18 mouse cellular contexts compared by ENCODE assay signal in genomic region chr10:88511355-88511754, GRCm38 (mm10). TPM values are rescaled to one million over a fixed set of nuclear protein-coding genes. Genes with fewer than 3 reads are reported as not detected.
DNase-seq lines count a peak whose midpoint lies in the region; ATAC-seq and TF ChIP-seq lines count a peak whose summit lies in the region.
"Had no signal": no experiment of that assay in that cellular context is flagged by ENCODE, and none has a peak within 500 bp of the region (broad histone marks: within the 10 kb centered on the region; RNA-seq: fewer than 3 reads in every experiment).

No protein-coding gene starts in this region.

- intact Hi-C loops in heart, postnatal 25 days (cut with DNase I) = loop anchor here (5.0 kb wide), 1 partner anchor 216 kb away; no protein-coding TSS in a partner anchor

- H3K4me3 ChIP-seq in heart, embryonic 16.5 days (ENCODE audit: low read length) = no peak overlapping the region
- H3K4me3 ChIP-seq in liver, adult 2 months (ENCODE audit: insufficient read depth, low read depth, low read length) = no peak overlapping the region
- H3K4me3 ChIP-seq in liver, embryonic 12.5 days = no peak overlapping the region
- no peak overlapping the region for H3K4me3 ChIP-seq in hindbrain, embryonic 11.5 days (ENCODE audit: low read depth, low read length)
- H3K4me3 ChIP-seq: embryonic facial prominence, embryonic 10.5 days; hindbrain, embryonic 13.5 days; liver, embryonic 13.5 days had no signal

- H3K4me1 ChIP-seq in heart, embryonic 16.5 days (ENCODE audit: control insufficient read depth, insufficient read depth, low read length) = peaks cover 8% of the 10 kb centered on the region; the same call in 1 of the 2 replicates
- peaks cover 22% of the 10 kb centered on the region for H3K4me1 ChIP-seq in liver, adult 2 months (ENCODE audit: control insufficient read depth, insufficient read depth, low read length)
- H3K4me1 ChIP-seq in liver, embryonic 12.5 days = peaks cover 7% of the 10 kb centered on the region; the same call in 1 of the 2 replicates
- no peaks in the 10 kb centered on the region for H3K4me1 ChIP-seq in hindbrain, embryonic 11.5 days (replicated peaks; ENCODE audit: control insufficient read depth, insufficient read depth, low read length)
- H3K4me1 ChIP-seq: embryonic facial prominence, embryonic 10.5 days; hindbrain, embryonic 13.5 days had no signal

- WGBS in heart, embryonic 16.5 days = 90% methylated on average over 9 of the region's 9 CpGs
- WGBS in liver, adult 2 months = 59% methylated on average over 9 of the region's 9 CpGs
- 80% methylated on average over 9 of the region's 9 CpGs for WGBS in liver, embryonic 12.5 days (ENCODE audit: insufficient replicate concordance)
- WGBS in hindbrain, embryonic 11.5 days = 94% methylated on average over 9 of the region's 9 CpGs

- H3K27ac ChIP-seq in heart, embryonic 16.5 days (ENCODE audit: low read length) = peak overlapping the region; percentile 26; the same call in 1 of the 2 replicates
- H3K27ac ChIP-seq in liver, adult 2 months (replicated peaks; ENCODE audit: insufficient read depth, low read depth, low read length) = no peak overlapping the region
- H3K27ac ChIP-seq in liver, embryonic 12.5 days = no peak overlapping the region
- H3K27ac ChIP-seq in hindbrain, embryonic 11.5 days (ENCODE audit: low read depth, low read length) = no peak overlapping the region
- H3K27ac ChIP-seq: embryonic facial prominence, embryonic 10.5 days; hindbrain, embryonic 13.5 days; liver, embryonic 13.5 days had no signal

- no peaks in the 10 kb centered on the region for H3K36me3 ChIP-seq in heart, embryonic 16.5 days (ENCODE audit: control insufficient read depth, insufficient read depth)
- H3K36me3 ChIP-seq in liver, adult 2 months (ENCODE audit: control insufficient read depth, insufficient read depth, low read length) = no peaks in the 10 kb centered on the region
- H3K36me3 ChIP-seq in liver, embryonic 12.5 days = no peaks in the 10 kb centered on the region
- no peaks in the 10 kb centered on the region for H3K36me3 ChIP-seq in hindbrain, embryonic 11.5 days (ENCODE audit: control insufficient read depth, insufficient read depth, low read length)
- H3K36me3 ChIP-seq: embryonic facial prominence, embryonic 10.5 days; hindbrain, embryonic 13.5 days; liver, embryonic 13.5 days had no signal

- H3K27me3 ChIP-seq in heart, embryonic 16.5 days (ENCODE audit: control insufficient read depth, insufficient read depth, low read length) = no peaks in the 10 kb centered on the region
- no peaks in the 10 kb centered on the region for H3K27me3 ChIP-seq in liver, adult 2 months (ENCODE audit: control insufficient read depth, insufficient read depth, low read length)
- no peaks in the 10 kb centered on the region for H3K27me3 ChIP-seq in liver, embryonic 12.5 days (replicated peaks)
- H3K27me3 ChIP-seq in hindbrain, embryonic 11.5 days (ENCODE audit: control insufficient read depth, insufficient read depth, low read length) = no peaks in the 10 kb centered on the region
- H3K27me3 ChIP-seq: hindbrain, embryonic 13.5 days; liver, embryonic 13.5 days had no signal

- H3K4me2 ChIP-seq in heart, embryonic 16.5 days (ENCODE audit: low read depth, low read length) = no peak overlapping the region
- H3K4me2 ChIP-seq in liver, embryonic 12.5 days = no peak overlapping the region
- no peak overlapping the region for H3K4me2 ChIP-seq in hindbrain, embryonic 11.5 days (replicated peaks; ENCODE audit: low read depth, low read length)
- H3K4me2 ChIP-seq: hindbrain, embryonic 13.5 days; liver, embryonic 13.5 days; lung, embryonic 14.5 days had no signal

- H3K9ac ChIP-seq in heart, embryonic 16.5 days (ENCODE audit: low read length) = no peak overlapping the region
- H3K9ac ChIP-seq in liver, adult 2 months (ENCODE audit: low read depth, low read length) = no peak overlapping the region
- H3K9ac ChIP-seq in liver, embryonic 12.5 days = no peak overlapping the region
- no peak overlapping the region for H3K9ac ChIP-seq in hindbrain, embryonic 11.5 days (ENCODE audit: low read depth, low read length)
- H3K9ac ChIP-seq: hindbrain, embryonic 13.5 days; liver, embryonic 13.5 days; lung, embryonic 14.5 days had no signal

- no peak for TF ChIP-seq POLR2A in liver, adult 2 months (IDR thresholded peaks at IDR 0.05; ENCODE audit: extremely low read depth, insufficient read depth, low read length)

- TF ChIP-seq CTCF in liver, adult 2 months (IDR thresholded peaks at IDR 0.05; ENCODE audit: low read depth, low read length) = no peak

- DNase-seq in heart, postnatal 25 days (ENCODE audit: low spot score) = no peak
- DNase-seq in liver, adult 2 months (ENCODE audit: extremely low read depth, low read depth, low spot score) = peak; percentile 71
- DNase-seq in kidney, postnatal 25 days = peak; percentile 53 to 70
- DNase-seq in ovary, postnatal 36 days (ENCODE audit: low spot score) = no peak
- no peak for DNase-seq in hindbrain, embryonic 11.5 days (ENCODE audit: low spot score)
- DNase-seq: cerebellum, adult 8-10 months; liver, embryonic 13.5 days had no signal

- ATAC-seq in heart, embryonic 16.5 days (replicated peaks; ENCODE audit: extremely low read depth, insufficient read depth, low FRiP score) = no peak
- ATAC-seq in liver, embryonic 12.5 days = no peak
- ATAC-seq in hindbrain, embryonic 11.5 days (ENCODE audit: low FRiP score) = no peak
- ATAC-seq: inflammation-experienced regulatory T-cells, adult 6 months had no signal

- H3K79me2 ChIP-seq in liver, adult 2 months (ENCODE audit: control insufficient read depth, insufficient read depth, low read length) = no peaks in the 10 kb centered on the region

- no peaks in the 10 kb centered on the region for H3K9me3 ChIP-seq in heart, embryonic 16.5 days (replicated peaks; ENCODE audit: control insufficient read depth, low read length)
- no peaks in the 10 kb centered on the region for H3K9me3 ChIP-seq in liver, embryonic 12.5 days (replicated peaks)
- no peaks in the 10 kb centered on the region for H3K9me3 ChIP-seq in hindbrain, embryonic 11.5 days (ENCODE audit: control insufficient read depth, low read length)
- H3K9me3 ChIP-seq: embryonic facial prominence, embryonic 10.5 days; hindbrain, embryonic 13.5 days; liver, embryonic 13.5 days had no signal

RNA-seq across cellular contexts. Expression of gene Chpt1, which starts 7.5 kb away (rescaled TPM):
- polyA plus RNA-seq in heart, embryonic 16.5 days (2015; fragmentation: Nextera tagmentation; extraction: Ambion mirVana) = 20.0 and 28.2 TPM in 2 replicates
- total RNA-seq in heart, postnatal 25 days (2021) = 100 to 1,000 TPM; 304 to 315 TPM
- 118 and 137 TPM in 2 replicates for total RNA-seq in liver, adult 2 months (2014; rRNA removed)
- 59.0 and 120 TPM in 2 replicates for polyA plus RNA-seq in liver, adult 2 months (2012; rRNA removed)
- 7.0 and 8.2 TPM in 2 replicates for polyA plus RNA-seq in liver, embryonic 12.5 days (2016; fragmentation: Nextera tagmentation; extraction: Ambion mirVana)
- polyA plus RNA-seq in hindbrain, embryonic 11.5 days (2014; fragmentation: Nextera tagmentation; extraction: Ambion mirVana) = 14.1 and 19.1 TPM in 2 replicates

RNA-seq across cellular contexts. Expression of gene Sycp3, which starts 52.0 kb away (rescaled TPM):
- 0.22 TPM in 1 of 2 replicates, not detected in the other for polyA plus RNA-seq in heart, embryonic 16.5 days (2015; fragmentation: Nextera tagmentation; extraction: Ambion mirVana)
- total RNA-seq in heart, postnatal 25 days (2021) = not detected
- total RNA-seq in liver, adult 2 months (2014; rRNA removed) = not detected in 2 replicates
- polyA plus RNA-seq in liver, adult 2 months (2012; rRNA removed) = not detected in 2 replicates
- 0.16 TPM in 1 of 2 replicates, not detected in the other for polyA plus RNA-seq in liver, embryonic 12.5 days (2016; fragmentation: Nextera tagmentation; extraction: Ambion mirVana)
- polyA plus RNA-seq in hindbrain, embryonic 11.5 days (2014; fragmentation: Nextera tagmentation; extraction: Ambion mirVana) = not detected in 2 replicates
- total RNA-seq: gastrocnemius, adult 8-10 months; midbrain, postnatal 0 days; neutrophil, adult 5-6 weeks had no signal
- polyA plus RNA-seq: adrenal gland, adult 2 months; inflammation-experienced regulatory T-cells, adult 6 months; limb, embryonic 11.5 days; lung, embryonic 14.5 days had no signal

Comparison
In these comparisons a context has a peak if more than half of its experiments do, and no peak if none do; other contexts are left out.
1. DNase-seq: peak in liver, adult 2 months (single experiment) and kidney, postnatal 25 days (2 of 2); none in heart, postnatal 25 days (single experiment), ovary, postnatal 36 days (single experiment) and hindbrain, embryonic 11.5 days (single experiment).